Mouse (Mus musculus) left cerebral cortex, postnatal 10 days (tissue): ENCODE data around the gene Celsr1. TPM values are rescaled to one million over a fixed set of nuclear protein-coding genes. Genes with fewer than 3 reads are reported as not detected.

Experiments
- DNase-seq, 2 experiments: peaks; one replicate each; pipeline ENCODE4 v3.0.0; 2021 to 2022; ENCODE audit warnings: low spot score in 2 of 2, mixed read lengths in 1 of 2; ENCODE audit errors: extremely low spot score in 1 of 2
- intact Hi-C: fragments of 180-260 bp; cut with DNase I; formaldehyde crosslinking; loops from one replicate; pipeline ENCODE4 v1.15.1; 2025
- total RNA-seq, 2 experiments: library from RNA; stranded (reverse); gene quantifications; 2 replicates each; pipeline ENCODE4 v1.2.3; 2021

Gene Celsr1
- total RNA-seq, 2 experiments from 2014 or later: 2.4 to 3.4 TPM

GRCm38 (mm10) chr15:85921855-85922254 is 111.7 kb downstream of the Celsr1 start:
- intact Hi-C loops: no loop called here
- DNase-seq: no peak

GRCm38 (mm10) chr15:85919892-85920248 is 113.7 kb downstream of the Celsr1 start:
- no peak for DNase-seq
- intact Hi-C loops: no loop called here

GRCm38 (mm10) chr15:85919191-85919891 is 114.2 kb downstream of the Celsr1 start:
- intact Hi-C loops: no loop called here
- DNase-seq: no peak

GRCm38 (mm10) chr15:85913605-85914004 is 120.0 kb downstream of the Celsr1 start:
- peak; percentile 31 to 74 for DNase-seq
- intact Hi-C loops: no loop called here

- no peak for DNase-seq
- intact Hi-C loops: no loop called here
Observed at GRCm38 (mm10) chr15:85909931-85910330, 123.6 kb downstream of the Celsr1 start.

- intact Hi-C loops: no loop called here
- DNase-seq: no peak
Observed at GRCm38 (mm10) chr15:85909492-85909829, 124.1 kb downstream of the Celsr1 start.

- intact Hi-C loops: no loop called here
- no peak for DNase-seq
Observed at GRCm38 (mm10) chr15:85908660-85909491, 124.7 kb downstream of the Celsr1 start.

- DNase-seq: no peak
Observed at GRCm38 (mm10) chr15:85903826-85904225, 129.8 kb downstream of the Celsr1 start.

GRCm38 (mm10) chr15:85902505-85902904 is 131.1 kb downstream of the Celsr1 start:
- DNase-seq: no peak
- intact Hi-C loops: no loop called here

More at GRCm38 (mm10) chr15:85903826-85904225, 129.8 kb downstream of the Celsr1 start:
- intact Hi-C loops: no loop called here

GRCm38 (mm10) chr15:85900801-85901200 is 132.8 kb downstream of the Celsr1 start:
- intact Hi-C loops: no loop called here
- DNase-seq: no peak

GRCm38 (mm10) chr15:85900318-85900717 is 133.3 kb downstream of the Celsr1 start:
- no peak for DNase-seq

GRCm38 (mm10) chr15:85899396-85899795 is 134.2 kb downstream of the Celsr1 start:
- intact Hi-C loops: loop anchor here (5.0 kb wide), 1 partner anchor 233 kb away; no protein-coding TSS in a partner anchor
- no peak for DNase-seq

More at GRCm38 (mm10) chr15:85900318-85900717, 133.3 kb downstream of the Celsr1 start:
- intact Hi-C loops: no loop called here

- intact Hi-C loops: loop anchor here (2.0 to 5.0 kb wide), 2 partner anchors 142 to 235 kb away; no protein-coding TSS in a partner anchor
- no peak for DNase-seq
Observed at GRCm38 (mm10) chr15:85897113-85897512, 136.5 kb downstream of the Celsr1 start.

- intact Hi-C loops: loop anchor here (2.0 to 5.0 kb wide), 2 partner anchors 143 to 236 kb away; no protein-coding TSS in a partner anchor
- DNase-seq: peak; percentile 67 to 83
Observed at GRCm38 (mm10) chr15:85896284-85896683, 137.3 kb downstream of the Celsr1 start.

GRCm38 (mm10) chr15:85893871-85894270 is 139.7 kb downstream of the Celsr1 start:
- intact Hi-C loops: no loop called here
- no peak for DNase-seq

GRCm38 (mm10) chr15:85892498-85893118 is 141.0 kb downstream of the Celsr1 start:
- no peak for DNase-seq
- intact Hi-C loops: no loop called here

- intact Hi-C loops: no loop called here
- DNase-seq: no peak
Observed at GRCm38 (mm10) chr15:85891971-85892370, 141.6 kb downstream of the Celsr1 start.

GRCm38 (mm10) chr15:85889235-85889634 is 144.3 kb downstream of the Celsr1 start:
- DNase-seq: no peak
- intact Hi-C loops: no loop called here

GRCm38 (mm10) chr15:85885606-85886005 is 148.0 kb downstream of the Celsr1 start:
- intact Hi-C loops: no loop called here

More at GRCm38 (mm10) chr15:85885606-85886005, 148.0 kb downstream of the Celsr1 start:
- no peak for DNase-seq
